Mouse (Mus musculus) heart, adult 2 months (tissue): ENCODE measurements around the gene Vps26c. TPM values are rescaled to one million over a fixed set of nuclear protein-coding genes. Genes with fewer than 3 reads are reported as not detected.

Experiments used
- DNase-seq, 2 experiments: peaks; one replicate each; pipeline ENCODE4 v3.0.0; 2021
- H3K27ac ChIP-seq: fragments of 200-600 bp; 2 replicates; pipeline ENCODE4 v1.8.1; 2022
- H3K27me3 ChIP-seq: fragments of 200-500 bp; 2 replicates; pipeline ENCODE4 v1.6.1; 2012; ENCODE audit warnings: mild to moderate bottlenecking, low read length, inconsistent platforms, mixed read lengths; ENCODE audit not compliant: control insufficient read depth, insufficient read depth
- H3K36me3 ChIP-seq: fragments of 200-500 bp; 2 replicates; pipeline ENCODE4 v1.6.1; 2012; ENCODE audit warnings: low read length, inconsistent platforms; ENCODE audit not compliant: control insufficient read depth, insufficient read depth
- H3K4me1 ChIP-seq: fragments of 200-500 bp; 2 replicates; pipeline ENCODE4 v1.6.1; 2011; ENCODE audit warnings: low read length; ENCODE audit not compliant: control insufficient read depth, insufficient read depth
- H3K4me3 ChIP-seq: fragments of 200-600 bp; 2 replicates; pipeline ENCODE4 v1.8.1; 2022
- H3K79me2 ChIP-seq: fragments of 200-500 bp; replicated peaks from 2 replicates; pipeline ENCODE4 v1.6.1; 2012; ENCODE audit warnings: mild to moderate bottlenecking, inconsistent platforms, low read length, moderate library complexity, mixed read lengths; ENCODE audit not compliant: control insufficient read depth, insufficient read depth
- H3K9ac ChIP-seq: fragments of 200-500 bp; 2 replicates; pipeline ENCODE4 v1.6.1; 2012; ENCODE audit warnings: low read depth, mild to moderate bottlenecking, control low read depth, inconsistent platforms, low read length, mixed read lengths
- CTCF ChIP-seq: fragments of 200-600 bp; IDR thresholded peaks from 2 replicates; pipeline ENCODE4 v1.8.1; 2022; ENCODE audit warnings: antibody characterized with exemption, mild to moderate bottlenecking, moderate library complexity
- EP300 ChIP-seq: fragments of 200-500 bp; IDR thresholded peaks from 2 replicates; pipeline ENCODE4 v1.6.1; 2011; ENCODE audit warnings: low read depth, low read length, control low read depth; ENCODE audit not compliant: insufficient read depth
- POLR2A ChIP-seq: fragments of 200-500 bp; IDR thresholded peaks from 2 replicates; pipeline ENCODE4 v1.6.1; 2011; ENCODE audit warnings: mild to moderate bottlenecking, low read depth, low read length, control low read depth; ENCODE audit not compliant: insufficient read depth
- WGBS: fragments of 180-500 bp; shearing (Covaris S2); methylation state at CpG from one replicate; pipeline ENCODE4 v1.1.7; 2018; 5-methylcytosine and 5-hydroxymethylcytosine counted together
- intact Hi-C: fragments of 180-260 bp; cut with DNase I; formaldehyde crosslinking; loops from one replicate; pipeline ENCODE4 v1.15.1; 2025
- polyA plus RNA-seq: library from polyadenylated mRNA; depleted of rRNA; stranded (reverse); fragments of >200 nt; gene quantifications from 2 replicates; pipeline ENCODE4 v1.2.3, GENCODE M21; 2012
- total RNA-seq, 2 experiments: library from RNA; stranded (reverse); gene quantifications; 2 replicates each; pipeline ENCODE4 v1.2.3; 2021

Vps26c gene
- total and polyA plus RNA-seq, 3 experiments, result 21.8 to 25.7 (median 22.1) TPM

DNA sequence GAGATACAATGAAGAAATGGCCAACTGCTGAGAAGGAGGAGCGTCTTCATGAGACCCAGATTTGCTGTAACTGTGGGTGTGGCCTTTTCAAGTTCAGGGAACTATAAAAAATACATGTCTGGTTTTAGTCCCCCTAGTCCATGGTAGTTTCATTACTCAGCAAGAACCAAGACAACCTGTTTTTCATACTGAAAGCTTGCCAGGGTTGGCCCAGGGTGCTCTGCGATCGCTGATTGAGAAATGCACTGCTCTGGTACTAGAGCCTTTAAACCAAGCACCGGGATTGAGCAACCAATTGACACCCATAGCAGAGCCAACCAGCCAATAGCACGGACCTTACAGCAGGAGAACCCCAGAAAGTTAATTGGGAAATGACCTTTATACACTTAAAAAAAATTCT lies 29.6 kb upstream of the Vps26c start:
- TF ChIP-seq POLR2A (no peak), CTCF (no peak), EP300 (no peak)
- Histone ChIP-seq H3K36me3 (peaks cover 2% of the 10 kb centered on the region; the same call in 1 of the 2 replicates), H3K9ac (no peak overlapping the region), H3K4me1 (peaks cover 12% of the 10 kb centered on the region), H3K27me3 (no peaks in the 10 kb centered on the region), H3K4me3 (no peak overlapping the region), H3K27ac (no peak overlapping the region), H3K79me2 (no peaks in the 10 kb centered on the region)
- DNase-seq, result no peak
- WGBS, result 79% methylated on average over 5 of the region's 5 CpGs
- intact Hi-C loops, result no loop called here

DNA sequence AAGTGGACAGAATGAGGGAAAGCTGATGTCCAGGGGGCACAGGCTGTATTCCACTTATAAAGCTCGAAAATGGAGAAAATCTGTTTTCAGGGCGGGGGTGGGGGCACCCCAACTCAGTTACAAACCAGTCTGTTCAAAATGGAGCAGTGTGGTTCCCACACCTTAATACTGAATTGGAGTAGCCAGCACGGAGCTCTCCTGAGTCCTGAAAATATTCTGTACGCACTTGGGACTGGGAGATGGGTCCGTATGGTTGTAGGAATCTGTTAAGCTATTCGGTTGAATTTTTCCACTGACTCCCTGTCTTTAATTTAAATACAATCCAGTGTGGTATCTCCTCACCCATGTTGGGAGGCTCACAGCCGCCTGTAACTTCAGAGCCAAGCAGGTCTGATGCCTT lies 28.7 kb upstream of the Vps26c start:
- H3K27me3 ChIP-seq, result no peaks in the 10 kb centered on the region
- H3K4me3 ChIP-seq, result no peak overlapping the region
- TF ChIP-seq POLR2A (no peak), CTCF (no peak), EP300 (no peak)
- H3K4me1 ChIP-seq, result peaks cover 12% of the 10 kb centered on the region
- intact Hi-C loops, result no loop called here
- H3K9ac ChIP-seq, result no peak overlapping the region
- H3K36me3 ChIP-seq, result peaks cover 2% of the 10 kb centered on the region; the same call in 1 of the 2 replicates
- no peak for DNase-seq
- no peak overlapping the region for H3K27ac ChIP-seq
- WGBS, result 76% methylated on average over 7 of the region's 7 CpGs
- no peaks in the 10 kb centered on the region for H3K79me2 ChIP-seq

DNA sequence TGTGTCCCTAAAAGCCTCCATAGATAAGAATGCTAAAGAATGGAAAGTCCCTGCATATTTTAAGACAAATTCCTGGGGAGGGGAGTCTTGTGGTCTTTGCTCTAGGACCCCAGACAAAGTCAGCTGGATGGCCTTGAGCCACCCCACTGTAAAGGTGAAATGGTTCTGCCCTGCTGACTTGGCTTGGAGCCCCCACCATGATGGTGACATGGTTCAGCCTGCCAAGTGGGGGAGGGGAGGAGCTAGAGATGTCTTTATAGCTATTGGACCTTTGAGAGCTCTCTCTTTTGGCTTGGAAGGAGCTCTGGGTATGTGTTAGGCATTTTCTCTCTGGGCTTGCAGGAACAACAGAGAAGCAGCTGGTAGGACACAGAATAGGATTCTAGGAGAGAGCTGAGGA lies 25.3 kb upstream of the Vps26c start:
- Histone ChIP-seq H3K79me2 (no peaks in the 10 kb centered on the region), H3K4me3 (no peak overlapping the region), H3K27ac (peak overlapping the region; percentile 46; the same call in 1 of the 2 replicates), H3K4me1 (no peaks in the 10 kb centered on the region), H3K36me3 (no peaks in the 10 kb centered on the region), H3K27me3 (no peaks in the 10 kb centered on the region), H3K9ac (no peak overlapping the region)
- no peak for TF ChIP-seq EP300
- TF ChIP-seq CTCF, result no peak
- TF ChIP-seq POLR2A, result no peak
- peak; percentile 49 to 50 for DNase-seq
- intact Hi-C loops, result no loop called here

DNA sequence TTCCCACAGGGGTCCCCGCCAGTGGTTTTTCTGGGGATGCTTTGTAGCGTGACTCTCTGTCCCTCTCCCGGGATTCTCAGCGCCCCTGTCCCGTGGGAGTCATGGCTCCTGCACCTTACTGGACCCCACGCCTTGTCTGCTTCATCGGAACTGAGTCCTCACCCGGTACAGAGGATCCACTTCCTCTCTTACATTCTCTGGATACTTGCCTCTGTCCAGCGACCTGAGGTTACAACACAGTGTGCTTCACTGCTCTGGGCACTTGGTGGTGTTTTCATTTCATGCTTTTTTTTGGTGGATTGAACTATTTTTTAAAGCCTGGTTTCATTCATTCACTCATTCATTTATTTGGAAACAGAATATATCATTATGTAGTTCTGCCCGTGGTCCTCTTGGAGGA lies 23.2 kb upstream of the Vps26c start:
- DNase-seq, result no peak
- 48% methylated on average over 10 of the region's 10 CpGs for WGBS

DNA sequence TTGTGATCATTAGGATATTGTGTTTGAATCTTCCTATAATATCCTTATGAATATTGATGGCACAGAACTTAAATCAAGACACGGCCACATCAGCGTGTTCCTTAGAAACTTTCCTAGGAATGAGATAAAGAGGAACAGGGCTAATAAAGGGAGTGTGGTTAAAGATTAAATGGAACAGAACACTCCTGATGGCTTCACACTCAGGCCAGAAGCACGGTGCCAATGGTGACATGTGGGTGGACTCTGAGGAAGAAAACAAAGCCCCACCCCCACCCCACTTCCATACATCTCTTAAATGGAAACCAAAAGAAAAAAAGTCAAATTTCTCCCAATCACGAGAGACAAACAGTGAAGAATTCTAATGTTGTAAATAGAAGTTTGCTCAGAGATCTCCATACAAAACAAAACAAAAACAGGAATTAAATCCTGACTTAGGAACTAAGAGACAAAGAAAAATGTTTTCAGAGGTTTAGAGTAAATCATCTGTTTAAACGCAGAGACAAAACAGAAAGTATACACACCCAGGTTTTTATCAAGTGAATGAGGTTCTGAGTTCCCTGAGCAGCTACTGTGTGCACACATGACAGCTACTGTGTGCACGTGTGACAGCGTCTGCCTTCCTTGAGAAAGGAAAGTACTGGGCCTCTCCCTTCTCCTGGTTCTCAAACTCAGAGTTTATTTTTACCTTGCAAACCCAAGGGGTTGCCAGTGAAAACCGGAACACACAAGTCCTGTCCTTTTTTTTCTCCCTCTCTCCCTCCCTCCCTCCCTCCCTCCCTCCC lies 19.3 kb upstream of the Vps26c start:
- no peak for DNase-seq
- 34% methylated on average over 8 of the region's 8 CpGs for WGBS
- H3K36me3 ChIP-seq, result no peaks in the 10 kb centered on the region
- H3K27me3 ChIP-seq, result no peaks in the 10 kb centered on the region
- H3K79me2 ChIP-seq, result no peaks in the 10 kb centered on the region
- no peak overlapping the region for H3K4me3 ChIP-seq
- H3K9ac ChIP-seq, result no peak overlapping the region
- peak overlapping the region; percentile 91 for H3K27ac ChIP-seq
- no peak for TF ChIP-seq POLR2A
- no peak for TF ChIP-seq CTCF
- no peak for TF ChIP-seq EP300
- peaks cover 3% of the 10 kb centered on the region for H3K4me1 ChIP-seq
- intact Hi-C loops, result no loop called here

More for the DNA sequence above, 23.2 kb upstream of the Vps26c start:
- H3K79me2 ChIP-seq, result no peaks in the 10 kb centered on the region
- H3K4me3 ChIP-seq, result no peak overlapping the region
- no peak overlapping the region for H3K27ac ChIP-seq
- no peak for TF ChIP-seq POLR2A
- no peak for TF ChIP-seq CTCF
- no peak for TF ChIP-seq EP300
- H3K9ac ChIP-seq, result no peak overlapping the region
- no peaks in the 10 kb centered on the region for H3K27me3 ChIP-seq
- H3K36me3 ChIP-seq, result no peaks in the 10 kb centered on the region
- H3K4me1 ChIP-seq, result peaks cover 3% of the 10 kb centered on the region
- intact Hi-C loops, result no loop called here

DNA sequence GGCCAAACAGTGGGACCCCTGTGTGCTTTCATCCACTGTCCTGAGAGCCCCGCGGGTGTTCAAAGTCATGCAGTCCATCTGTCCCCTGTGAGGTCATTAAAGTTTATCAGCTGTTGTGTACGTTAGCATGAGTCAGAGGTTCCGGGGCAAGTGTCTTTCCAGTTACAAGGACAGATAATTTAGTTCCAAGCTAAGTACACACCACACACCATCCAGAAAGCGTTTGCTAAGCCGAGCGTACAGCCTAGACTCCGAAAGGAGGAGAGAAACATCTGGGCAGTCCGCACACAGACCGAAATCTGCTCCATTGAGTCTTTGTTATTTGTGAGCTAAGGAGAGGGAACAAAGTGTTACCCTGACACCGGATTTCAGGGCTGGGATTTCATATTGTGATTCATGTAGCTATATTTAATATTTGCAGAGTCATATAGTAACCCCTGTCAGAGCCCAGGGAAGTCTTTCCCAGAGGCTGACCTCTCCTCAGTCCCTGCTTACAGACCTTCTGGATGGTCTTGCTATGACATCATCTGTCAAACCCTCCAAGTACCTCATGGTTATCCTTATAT lies 18.0 kb upstream of the Vps26c start:
- TF ChIP-seq POLR2A (peak; percentile 37; the same call in 1 of the 2 replicates), EP300 (0 out of 2 replicates have a peak, but pooled peaks have one; percentile 31), CTCF (no peak)
- Histone ChIP-seq H3K79me2 (no peaks in the 10 kb centered on the region), H3K27me3 (no peaks in the 10 kb centered on the region), H3K9ac (peak overlapping the region; percentile 30; the same call in 1 of the 2 replicates), H3K4me3 (no peak overlapping the region), H3K4me1 (peaks cover 3% of the 10 kb centered on the region), H3K27ac (peak overlapping the region; percentile 91), H3K36me3 (no peaks in the 10 kb centered on the region)
- intact Hi-C loops, result no loop called here
- 2% methylated on average over 11 of the region's 11 CpGs for WGBS
- DNase-seq, result peak; percentile 46 to 54
